In genomic region chr2:26646643-26647293, GRCm38 (mm10) we compare ENCODE assay signal across 8 mouse cellular contexts. TPM values are rescaled to one million over a fixed set of nuclear protein-coding genes. Genes with fewer than 3 reads are reported as not detected.
A peak's percentile ranks its signal among the peaks of the same experiment; 100 is the strongest.
DNase-seq lines count a peak whose midpoint lies in the region; ATAC-seq and TF ChIP-seq lines count a peak whose summit lies in the region.

No protein-coding gene starts in this region.

- peak; percentile 72 for DNase-seq in G1E (ENCODE audit: low spot score)
- DNase-seq in c-Kit-positive CD71-positive TER-119-positive erythroid progenitor cells, embryonic 14.5 days (ENCODE audit: low spot score): peak; percentile 76
- peak; percentile 74 to 80 for DNase-seq in heart, postnatal 14 days
- peak; percentile 84 to 87 for DNase-seq in kidney, postnatal 4 days
- DNase-seq in lung, embryonic 14.5 days: peak; percentile 96
- peak; percentile 91 for DNase-seq in thymus, postnatal 0 days (ENCODE audit: low spot score)

- peak; percentile 99 for TF ChIP-seq CTCF in G1E (IDR thresholded peaks at IDR 0.05; ENCODE audit: low read depth, low read length)
- TF ChIP-seq CTCF in lung, embryonic 14.5 days (IDR thresholded peaks at IDR 0.05; ENCODE audit: low read depth): peak; percentile 100
- peak; percentile 100 for TF ChIP-seq CTCF in olfactory bulb, adult 2 months (IDR thresholded peaks at IDR 0.05; ENCODE audit: insufficient read depth, low read depth, low read length)

- H3K4me1 ChIP-seq in G1E (ENCODE audit: insufficient read depth, low read depth, low read length): peaks cover 12% of the 10 kb centered on the region
- no peaks in the 10 kb centered on the region for H3K4me1 ChIP-seq in forebrain, embryonic 13.5 days
- H3K4me1 ChIP-seq in lung, embryonic 14.5 days (ENCODE audit: insufficient read depth): no peaks in the 10 kb centered on the region
- H3K4me1 ChIP-seq in olfactory bulb, adult 2 months (ENCODE audit: control insufficient read depth, insufficient read depth, low read length): no peaks in the 10 kb centered on the region

- peak; percentile 83 for ATAC-seq in G1E (ENCODE audit: extremely low read depth, insufficient number of reproducible peaks, low FRiP score, poor library complexity, severe bottlenecking)
- peak; percentile 97 for ATAC-seq in forebrain, embryonic 13.5 days
- ATAC-seq in lung, embryonic 14.5 days (ENCODE audit: insufficient read depth): peak; percentile 96

- no peak overlapping the region for H3K9ac ChIP-seq in forebrain, embryonic 13.5 days
- no peak overlapping the region for H3K9ac ChIP-seq in lung, embryonic 14.5 days

- H3K9me3 ChIP-seq in G1E (replicated peaks): no peaks in the 10 kb centered on the region
- no peaks in the 10 kb centered on the region for H3K9me3 ChIP-seq in forebrain, embryonic 13.5 days (replicated peaks)
- H3K9me3 ChIP-seq in lung, embryonic 14.5 days (ENCODE audit: low read depth, low read length): no peaks in the 10 kb centered on the region

- H3K27me3 ChIP-seq in G1E (ENCODE audit: insufficient read depth, low read length): peaks cover 37% of the 10 kb centered on the region
- H3K27me3 ChIP-seq in forebrain, embryonic 13.5 days: no peaks in the 10 kb centered on the region
- H3K27me3 ChIP-seq in lung, embryonic 14.5 days (ENCODE audit: insufficient read depth, low read length): no peaks in the 10 kb centered on the region

- H3K4me2 ChIP-seq in forebrain, embryonic 13.5 days: no peak overlapping the region
- H3K4me2 ChIP-seq in lung, embryonic 14.5 days: no peak overlapping the region

- no peaks in the 10 kb centered on the region for H3K36me3 ChIP-seq in G1E (replicated peaks)
- H3K36me3 ChIP-seq in forebrain, embryonic 13.5 days (ENCODE audit: poor library complexity, severe bottlenecking): no peaks in the 10 kb centered on the region
- H3K36me3 ChIP-seq in lung, embryonic 14.5 days (ENCODE audit: insufficient read depth): no peaks in the 10 kb centered on the region

- H3K27ac ChIP-seq in forebrain, embryonic 13.5 days: no peak overlapping the region
- no peak overlapping the region for H3K27ac ChIP-seq in lung, embryonic 14.5 days (ENCODE audit: low read depth)
- no peak overlapping the region for H3K27ac ChIP-seq in olfactory bulb, adult 2 months (ENCODE audit: insufficient read depth, low read depth, low read length)

- WGBS in forebrain, embryonic 13.5 days: 27% methylated on average over 3 of the region's 3 CpGs
- 12% methylated on average over 3 of the region's 3 CpGs for WGBS in lung, embryonic 14.5 days
- 18% methylated on average over 3 of the region's 3 CpGs for WGBS in olfactory bulb, adult 2 months

- TF ChIP-seq POLR2A in olfactory bulb, adult 2 months (IDR thresholded peaks at IDR 0.05; ENCODE audit: insufficient read depth, low read depth, low read length): no peak

- intact Hi-C loops in heart, postnatal 14 days (cut with DNase I): loop anchor here (1.0 to 10.0 kb wide), 3 partner anchors 318 to 591 kb away; partner anchors contain the start of gene Rexo4

- no peak overlapping the region for H3K4me3 ChIP-seq in G1E (ENCODE audit: low read depth, low read length)
- no peak overlapping the region for H3K4me3 ChIP-seq in forebrain, embryonic 13.5 days
- no peak overlapping the region for H3K4me3 ChIP-seq in lung, embryonic 14.5 days (ENCODE audit: low read depth, low read length)
- H3K4me3 ChIP-seq in olfactory bulb, adult 2 months (ENCODE audit: insufficient read depth, low read depth, low read length): no peak overlapping the region

RNA-seq across cellular contexts. Expression of gene Fam69b, which starts 18.5 kb away (rescaled TPM):
- total RNA-seq in G1E (2014; fragmentation: Nextera tagmentation): not detected in 2 replicates
- total RNA-seq in G1E (2017): 0.22 TPM in 1 of 2 replicates, not detected in the other
- not detected in 2 replicates for polyA plus RNA-seq in G1E (2012)
- polyA plus RNA-seq in forebrain, embryonic 13.5 days (2015; fragmentation: Nextera tagmentation; extraction: Ambion mirVana): 81.9 and 89.4 TPM in 2 replicates
- 10 to 100 TPM; 15.4 to 17.0 TPM for total RNA-seq in heart, postnatal 14 days (2021)
- polyA plus RNA-seq in lung, embryonic 14.5 days (2014; fragmentation: Nextera tagmentation; extraction: Ambion mirVana): 28.3 and 30.0 TPM in 2 replicates
- polyA plus RNA-seq in olfactory bulb, adult 2 months (2012; ENCODE audit: insufficient read depth, insufficient read length, low replicate concordance, missing spikeins): not detected in 2 replicates
- polyA plus RNA-seq in thymus, postnatal 0 days (2015; fragmentation: Nextera tagmentation; extraction: Ambion mirVana): 11.9 and 12.2 TPM in 2 replicates

RNA-seq across cellular contexts. Expression of gene Lcn4, which starts 24.3 kb away (rescaled TPM):
- total RNA-seq in G1E (2014; fragmentation: Nextera tagmentation) (not detected in 2 replicates), G1E (2017) (not detected in 2 replicates)
- not detected in 2 replicates for polyA plus RNA-seq in G1E (2012)
- not detected in 2 replicates for polyA plus RNA-seq in forebrain, embryonic 13.5 days (2015; fragmentation: Nextera tagmentation; extraction: Ambion mirVana)
- total RNA-seq in heart, postnatal 14 days (2021): not detected
- polyA plus RNA-seq in lung, embryonic 14.5 days (2014; fragmentation: Nextera tagmentation; extraction: Ambion mirVana): not detected in 2 replicates
- polyA plus RNA-seq in olfactory bulb, adult 2 months (2012; ENCODE audit: insufficient read depth, insufficient read length, low replicate concordance, missing spikeins): not detected in 2 replicates
- polyA plus RNA-seq in thymus, postnatal 0 days (2015; fragmentation: Nextera tagmentation; extraction: Ambion mirVana): 2.2 and 3.9 TPM in 2 replicates

RNA-seq across cellular contexts. Expression of gene Agpat2, which starts 42.6 kb away (rescaled TPM):
- 4.7 and 6.9 TPM in 2 replicates for total RNA-seq in G1E (2014; fragmentation: Nextera tagmentation)
- total RNA-seq in G1E (2017): 4.6 and 7.4 TPM in 2 replicates
- 6.0 and 6.1 TPM in 2 replicates for polyA plus RNA-seq in G1E (2012)
- polyA plus RNA-seq in forebrain, embryonic 13.5 days (2015; fragmentation: Nextera tagmentation; extraction: Ambion mirVana): 2.5 and 3.6 TPM in 2 replicates
- 10 to 100 TPM; 47.8 to 51.8 TPM for total RNA-seq in heart, postnatal 14 days (2021)
- polyA plus RNA-seq in lung, embryonic 14.5 days (2014; fragmentation: Nextera tagmentation; extraction: Ambion mirVana): 30.2 and 32.9 TPM in 2 replicates
- not detected in 2 replicates for polyA plus RNA-seq in olfactory bulb, adult 2 months (2012; ENCODE audit: insufficient read depth, insufficient read length, low replicate concordance, missing spikeins)
- polyA plus RNA-seq in thymus, postnatal 0 days (2015; fragmentation: Nextera tagmentation; extraction: Ambion mirVana): 14.7 and 14.9 TPM in 2 replicates

Comparison
In these comparisons a context has a peak if more than half of its experiments do, and no peak if none do; other contexts are left out.
1. RNA of gene Fam69b, which starts 18.5 kb away (polyA plus RNA-seq): 81.9 to 89.4 TPM in forebrain, embryonic 13.5 days, 28.3 to 30.0 TPM in lung, embryonic 14.5 days and 11.9 to 12.2 TPM in thymus, postnatal 0 days; not detected in G1E and not detected in olfactory bulb, adult 2 months; every median in the first group is over 10 times any median in the second.
2. Peak in every context shown above with its lines, with median percentiles within 50 percentile points of each other: ATAC-seq, DNase-seq and CTCF ChIP-seq.